Mouse (Mus musculus) heart, postnatal 0 days (tissue): ENCODE measurements around the gene Slc16a10.

ENCODE experiments used
- CTCF ChIP-seq: IDR thresholded peaks from 2 replicates; pipeline ENCODE4 v1.5.1; 2016; ENCODE audit warnings: antibody characterized with exemption, control low read depth, low read depth
- EP300 ChIP-seq: IDR thresholded peaks from 2 replicates; pipeline ENCODE4 v1.6.1; 2016; ENCODE audit warnings: antibody characterized with exemption, low read depth

DNA sequence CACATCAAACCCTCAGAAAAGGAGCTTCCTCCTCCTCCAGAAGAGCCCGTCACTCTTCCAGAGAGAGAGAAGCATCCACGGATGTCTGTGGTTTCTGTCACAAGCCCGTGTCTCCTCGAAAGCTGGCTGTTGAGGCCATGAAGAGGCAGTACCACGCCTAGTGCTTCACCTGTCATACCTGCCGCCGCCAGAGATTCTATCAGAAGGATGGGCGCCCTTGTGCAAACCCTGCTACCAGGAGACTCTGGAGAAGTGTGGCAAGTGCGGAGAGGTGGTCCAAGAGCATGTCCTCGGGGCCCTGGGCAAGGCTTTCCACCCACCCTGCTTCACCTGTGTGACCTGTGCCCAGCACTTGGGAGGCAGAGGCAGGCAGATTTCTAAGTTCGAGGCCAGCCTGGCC, 132.5 kb downstream of the Slc16a10 start:
- TF ChIP-seq CTCF: no peak
- no peak for TF ChIP-seq EP300
